In the genomic region with DNA sequence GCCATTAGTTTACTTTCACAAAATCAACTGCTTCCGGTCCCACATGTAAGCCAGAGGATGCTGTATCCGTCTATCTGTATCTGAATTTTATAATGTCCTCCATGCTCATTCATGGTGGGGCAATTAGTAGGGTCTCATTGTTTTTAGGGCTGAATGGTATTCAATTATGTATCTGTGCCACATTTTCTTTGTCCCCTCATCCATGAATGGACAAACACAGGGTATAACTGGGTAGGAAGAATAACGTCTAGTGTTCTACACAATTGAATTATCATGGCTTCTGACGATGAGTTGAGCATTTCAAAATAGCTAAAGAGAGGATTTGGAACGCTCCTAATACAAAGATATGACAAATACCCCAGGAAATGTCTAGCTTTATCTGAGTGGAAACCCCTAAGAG, we compare ENCODE assay signal across 19 mouse cellular contexts. TPM values are rescaled to one million over a fixed set of nuclear protein-coding genes. Genes with fewer than 3 reads are reported as not detected.
A peak's percentile ranks its signal among the peaks of the same experiment; 100 is the strongest.
DNase-seq lines count a peak whose midpoint lies in the region; ATAC-seq and TF ChIP-seq lines count a peak whose summit lies in the region.
"Had no signal": no experiment of that assay in that cellular context is flagged by ENCODE, and none has a peak within 500 bp of the region (broad histone marks: within the 10 kb centered on the region; RNA-seq: fewer than 3 reads in every experiment).

No protein-coding gene starts in this region.

- no peak for TF ChIP-seq CTCF in heart, postnatal 0 days (IDR thresholded peaks at IDR 0.05; ENCODE audit: low read depth)

- no peaks in the 10 kb centered on the region for H3K4me1 ChIP-seq in heart, postnatal 0 days (ENCODE audit: control insufficient read depth, insufficient read depth)
- 0 out of 2 replicates have a peak, but pooled peaks cover 19% of the 10 kb centered on the region for H3K4me1 ChIP-seq in heart, embryonic 11.5 days (ENCODE audit: control insufficient read depth, insufficient read depth, low read length)

- H3K9me3 ChIP-seq in heart, postnatal 0 days (replicated peaks; ENCODE audit: control insufficient read depth, low read length): no peaks in the 10 kb centered on the region
- H3K9me3 ChIP-seq in heart, embryonic 11.5 days (replicated peaks; ENCODE audit: control insufficient read depth, low read length): peaks cover 3% of the 10 kb centered on the region; the same call in 1 of the 2 replicates
- H3K9me3 ChIP-seq: G1E had no signal

- DNase-seq in heart, postnatal 0 days (ENCODE audit: low spot score): no peak
- DNase-seq in retina, postnatal 1 day: peak; percentile 92
- no peak for DNase-seq in retina, embryonic 14.5 days (ENCODE audit: low spot score)
- DNase-seq in Muller cell, postnatal 12 days (ENCODE audit: inconsistent ontology term): peak; percentile 78
- DNase-seq in testis, postnatal 14 days (ENCODE audit: low spot score): no peak
- DNase-seq: adrenal gland, adult 2 months; adrenal gland, adult 8-10 months; adrenal gland, postnatal 10 days; adrenal gland, postnatal 14 days; adrenal gland, postnatal 25 days; adrenal gland, postnatal 36 days; B cell, adult 2 months; cerebellum, adult 11 months; cerebellum, adult 11-12 months; cerebellum, adult 18-20 months; cerebellum, adult 2 months had no signal

- no peak for ATAC-seq in heart, postnatal 0 days (ENCODE audit: insufficient read depth, low read depth)
- ATAC-seq in heart, embryonic 11.5 days (replicated peaks; ENCODE audit: insufficient number of reproducible peaks, low FRiP score, low TSS enrichment): no peak
- ATAC-seq: Patski had no signal

- 57% methylated on average over 5 of the region's 5 CpGs for WGBS in heart, postnatal 0 days
- WGBS in heart, embryonic 11.5 days (ENCODE audit: insufficient replicate concordance): 72% methylated on average over 5 of the region's 5 CpGs

- H3K9ac ChIP-seq in heart, postnatal 0 days (replicated peaks; ENCODE audit: low read depth, low read length): no peak overlapping the region
- no peak overlapping the region for H3K9ac ChIP-seq in heart, embryonic 11.5 days (ENCODE audit: low read depth, low read length)

- H3K27me3 ChIP-seq in heart, postnatal 0 days (ENCODE audit: control insufficient read depth, insufficient read depth, low read length): no peaks in the 10 kb centered on the region
- H3K27me3 ChIP-seq in heart, embryonic 11.5 days (ENCODE audit: control insufficient read depth, insufficient read depth, low read length): no peaks in the 10 kb centered on the region
- H3K27me3 ChIP-seq: Patski had no signal

- H3K4me3 ChIP-seq in heart, postnatal 0 days (ENCODE audit: low read depth, low read length): no peak overlapping the region
- no peak overlapping the region for H3K4me3 ChIP-seq in heart, embryonic 11.5 days (ENCODE audit: low read depth, low read length)

- no peak overlapping the region for H3K4me2 ChIP-seq in heart, postnatal 0 days (ENCODE audit: low read depth, low read length)
- no peak overlapping the region for H3K4me2 ChIP-seq in heart, embryonic 11.5 days

- TF ChIP-seq EP300 in heart, postnatal 0 days (IDR thresholded peaks at IDR 0.05; ENCODE audit: low read depth): no peak

- no peaks in the 10 kb centered on the region for H3K36me3 ChIP-seq in heart, postnatal 0 days (replicated peaks; ENCODE audit: control insufficient read depth, insufficient read depth, low read length)
- no peaks in the 10 kb centered on the region for H3K36me3 ChIP-seq in heart, embryonic 11.5 days (ENCODE audit: control insufficient read depth, insufficient read depth, low read length)
- H3K36me3 ChIP-seq: G1E had no signal

- peak overlapping the region; percentile 23; the same call in 1 of the 2 replicates for H3K27ac ChIP-seq in heart, postnatal 0 days (ENCODE audit: low read depth)
- H3K27ac ChIP-seq in heart, embryonic 11.5 days (ENCODE audit: low read depth, low read length): no peak overlapping the region

RNA-seq across cellular contexts. Expression of a gene that starts 42.6 kb away (rescaled TPM):
- total RNA-seq in heart, postnatal 0 days (2014; rRNA removed; ENCODE audit: low replicate concordance): 272 and 285 TPM in 2 replicates
- polyA plus RNA-seq in heart, postnatal 0 days (2015; fragmentation: Nextera tagmentation; extraction: Ambion mirVana): 244 and 250 TPM in 2 replicates
- polyA plus RNA-seq in heart, embryonic 11.5 days (2014; fragmentation: Nextera tagmentation; extraction: Ambion mirVana): 205 and 243 TPM in 2 replicates

Comparison
In these comparisons a context has a peak if more than half of its experiments do, and no peak if none do; other contexts are left out.
1. DNase-seq: peak in retina, postnatal 1 day (single experiment) and Muller cell, postnatal 12 days (single experiment); none in heart, postnatal 0 days (single experiment), retina, embryonic 14.5 days (single experiment) and testis, postnatal 14 days (single experiment).